Mouse (Mus musculus): Measurements from ENCODE around the gene Zdhhc23. TPM values are rescaled to one million over a fixed set of nuclear protein-coding genes. Genes with fewer than 3 reads are reported as not detected.

Zdhhc23 gene
- polyA plus RNA-seq, 1 experiment from 2014 or later, result 1.2 TPM

GRCm38 (mm10) chr16:43973606-43974220 lies 5.9 kb downstream of the Zdhhc23 start:
- WGBS, result 69% methylated on average over 22 of the region's 22 CpGs
- no peak overlapping the region for H3K27ac ChIP-seq (replicated peaks; ENCODE audit: low read depth, low read length)

GRCm38 (mm10) chr16:43973147-43973546 lies 6.4 kb downstream of the Zdhhc23 start:
- WGBS, result 96% methylated on average over 11 of the region's 11 CpGs
- Histone ChIP-seq H3K9ac (ENCODE audit: low read depth, low read length) (no peak overlapping the region), H3K27me3 (replicated peaks; ENCODE audit: control insufficient read depth, insufficient read depth, low read length) (peaks cover 4% of the 10 kb centered on the region; the same call in 1 of the 2 replicates), H3K4me1 (ENCODE audit: control insufficient read depth, insufficient read depth, low read length) (no peaks in the 10 kb centered on the region), H3K4me3 (ENCODE audit: low read depth, low read length) (no peak overlapping the region), H3K4me2 (ENCODE audit: low read depth, low read length) (no peak overlapping the region), H3K9me3 (ENCODE audit: control insufficient read depth, low read length) (no peaks in the 10 kb centered on the region), H3K36me3 (ENCODE audit: control insufficient read depth, insufficient read depth, low read length) (no peaks in the 10 kb centered on the region), H3K27ac (replicated peaks; ENCODE audit: low read depth, low read length) (no peak overlapping the region)
- DNase-seq (ENCODE audit: low spot score) (no peak), ATAC-seq (ENCODE audit: low read depth) (no peak)

More at GRCm38 (mm10) chr16:43973606-43974220, 5.9 kb downstream of the Zdhhc23 start:
- Histone ChIP-seq H3K4me2 (ENCODE audit: low read depth, low read length) (no peak overlapping the region), H3K4me3 (ENCODE audit: low read depth, low read length) (no peak overlapping the region), H3K36me3 (ENCODE audit: control insufficient read depth, insufficient read depth, low read length) (no peaks in the 10 kb centered on the region), H3K9me3 (ENCODE audit: control insufficient read depth, low read length) (no peaks in the 10 kb centered on the region), H3K27me3 (replicated peaks; ENCODE audit: control insufficient read depth, insufficient read depth, low read length) (peaks cover 10% of the 10 kb centered on the region; the same call in 1 of the 2 replicates), H3K4me1 (ENCODE audit: control insufficient read depth, insufficient read depth, low read length) (no peaks in the 10 kb centered on the region), H3K9ac (ENCODE audit: low read depth, low read length) (no peak overlapping the region)
- DNase-seq (ENCODE audit: low spot score), result no peak
- no peak for ATAC-seq (ENCODE audit: low read depth)

- no peaks in the 10 kb centered on the region for H3K9me3 ChIP-seq (ENCODE audit: control insufficient read depth, low read length)
- no peaks in the 10 kb centered on the region for H3K27me3 ChIP-seq (replicated peaks; ENCODE audit: control insufficient read depth, insufficient read depth, low read length)
- no peaks in the 10 kb centered on the region for H3K36me3 ChIP-seq (ENCODE audit: control insufficient read depth, insufficient read depth, low read length)
- no peak overlapping the region for H3K4me2 ChIP-seq (ENCODE audit: low read depth, low read length)
- DNase-seq (ENCODE audit: low spot score), result no peak
- H3K4me3 ChIP-seq (ENCODE audit: low read depth, low read length), result no peak overlapping the region
- no peak overlapping the region for H3K27ac ChIP-seq (replicated peaks; ENCODE audit: low read depth, low read length)
- ATAC-seq (ENCODE audit: low read depth), result no peak
- H3K4me1 ChIP-seq (ENCODE audit: control insufficient read depth, insufficient read depth, low read length), result no peaks in the 10 kb centered on the region
- 87% methylated on average over 2 of the region's 2 CpGs for WGBS
- H3K9ac ChIP-seq (ENCODE audit: low read depth, low read length), result no peak overlapping the region
Measured at GRCm38 (mm10) chr16:43972391-43972790, 7.2 kb downstream of the Zdhhc23 start.

GRCm38 (mm10) chr16:43971741-43972140 lies 7.8 kb downstream of the Zdhhc23 start:
- H3K27me3 ChIP-seq (replicated peaks; ENCODE audit: control insufficient read depth, insufficient read depth, low read length), result no peaks in the 10 kb centered on the region

GRCm38 (mm10) chr16:43971189-43971588 lies 8.4 kb downstream of the Zdhhc23 start:
- WGBS, result 93% methylated on average over 11 of the region's 11 CpGs
- Histone ChIP-seq H3K9me3 (ENCODE audit: control insufficient read depth, low read length) (no peaks in the 10 kb centered on the region), H3K27me3 (replicated peaks; ENCODE audit: control insufficient read depth, insufficient read depth, low read length) (no peaks in the 10 kb centered on the region), H3K4me3 (ENCODE audit: low read depth, low read length) (no peak overlapping the region), H3K36me3 (ENCODE audit: control insufficient read depth, insufficient read depth, low read length) (no peaks in the 10 kb centered on the region), H3K4me1 (ENCODE audit: control insufficient read depth, insufficient read depth, low read length) (no peaks in the 10 kb centered on the region), H3K27ac (replicated peaks; ENCODE audit: low read depth, low read length) (no peak overlapping the region), H3K9ac (ENCODE audit: low read depth, low read length) (no peak overlapping the region), H3K4me2 (ENCODE audit: low read depth, low read length) (no peak overlapping the region)
- ATAC-seq (ENCODE audit: low read depth), result no peak
- no peak for DNase-seq (ENCODE audit: low spot score)

More at GRCm38 (mm10) chr16:43971741-43972140, 7.8 kb downstream of the Zdhhc23 start:
- DNase-seq (ENCODE audit: low spot score), result no peak
- Histone ChIP-seq H3K4me1 (ENCODE audit: control insufficient read depth, insufficient read depth, low read length) (no peaks in the 10 kb centered on the region), H3K9me3 (ENCODE audit: control insufficient read depth, low read length) (no peaks in the 10 kb centered on the region), H3K9ac (ENCODE audit: low read depth, low read length) (no peak overlapping the region), H3K36me3 (ENCODE audit: control insufficient read depth, insufficient read depth, low read length) (no peaks in the 10 kb centered on the region), H3K27ac (replicated peaks; ENCODE audit: low read depth, low read length) (no peak overlapping the region), H3K4me2 (ENCODE audit: low read depth, low read length) (no peak overlapping the region), H3K4me3 (ENCODE audit: low read depth, low read length) (no peak overlapping the region)
- WGBS, result 95% methylated on average over 9 of the region's 9 CpGs
- ATAC-seq (ENCODE audit: low read depth), result no peak

DNA sequence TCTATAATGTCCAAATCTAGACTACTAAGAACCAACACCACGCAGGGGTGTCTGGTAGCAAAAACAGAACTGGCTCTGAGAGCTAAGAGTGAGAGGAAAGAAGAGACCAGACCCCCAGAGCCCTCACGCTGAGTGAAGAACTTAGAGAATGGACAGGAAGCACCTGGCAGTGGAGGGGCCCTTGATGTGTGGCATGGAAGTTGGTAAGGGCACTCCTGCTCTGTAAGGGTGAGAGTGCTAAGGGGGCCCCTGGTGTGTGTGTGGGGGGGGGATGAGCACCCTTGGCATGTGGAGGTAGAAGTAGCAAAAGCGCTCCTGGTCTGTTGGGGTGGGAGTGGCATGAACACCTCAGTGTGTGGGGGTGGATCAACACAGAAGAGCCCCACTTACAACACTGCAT lies 9.2 kb downstream of the Zdhhc23 start:
- H3K4me1 ChIP-seq (ENCODE audit: control insufficient read depth, insufficient read depth, low read length), result no peaks in the 10 kb centered on the region
- no peaks in the 10 kb centered on the region for H3K27me3 ChIP-seq (replicated peaks; ENCODE audit: control insufficient read depth, insufficient read depth, low read length)
- no peak overlapping the region for H3K9ac ChIP-seq (ENCODE audit: low read depth, low read length)
- H3K4me2 ChIP-seq (ENCODE audit: low read depth, low read length), result no peak overlapping the region
- H3K4me3 ChIP-seq (ENCODE audit: low read depth, low read length), result no peak overlapping the region
- DNase-seq (ENCODE audit: low spot score) (no peak), ATAC-seq (ENCODE audit: low read depth) (no peak)
- no peak overlapping the region for H3K27ac ChIP-seq (replicated peaks; ENCODE audit: low read depth, low read length)
- no peaks in the 10 kb centered on the region for H3K9me3 ChIP-seq (ENCODE audit: control insufficient read depth, low read length)
- no peaks in the 10 kb centered on the region for H3K36me3 ChIP-seq (ENCODE audit: control insufficient read depth, insufficient read depth, low read length)
- WGBS, result 81% methylated on average over 3 of the region's 3 CpGs

- Histone ChIP-seq H3K27ac (replicated peaks; ENCODE audit: low read depth, low read length) (no peak overlapping the region), H3K27me3 (replicated peaks; ENCODE audit: control insufficient read depth, insufficient read depth, low read length) (no peaks in the 10 kb centered on the region), H3K4me2 (ENCODE audit: low read depth, low read length) (no peak overlapping the region), H3K9ac (ENCODE audit: low read depth, low read length) (no peak overlapping the region), H3K36me3 (ENCODE audit: control insufficient read depth, insufficient read depth, low read length) (no peaks in the 10 kb centered on the region), H3K9me3 (ENCODE audit: control insufficient read depth, low read length) (no peaks in the 10 kb centered on the region), H3K4me3 (ENCODE audit: low read depth, low read length) (no peak overlapping the region), H3K4me1 (ENCODE audit: control insufficient read depth, insufficient read depth, low read length) (no peaks in the 10 kb centered on the region)
- no peak for DNase-seq (ENCODE audit: low spot score)
- no peak for ATAC-seq (ENCODE audit: low read depth)
- 84% methylated on average over 13 of the region's 13 CpGs for WGBS
Measured at GRCm38 (mm10) chr16:43965781-43966389, 13.7 kb downstream of the Zdhhc23 start.

GRCm38 (mm10) chr16:43963780-43964179 lies 15.8 kb downstream of the Zdhhc23 start:
- Histone ChIP-seq H3K4me2 (ENCODE audit: low read depth, low read length) (no peak overlapping the region), H3K36me3 (ENCODE audit: control insufficient read depth, insufficient read depth, low read length) (no peaks in the 10 kb centered on the region), H3K4me1 (ENCODE audit: control insufficient read depth, insufficient read depth, low read length) (no peaks in the 10 kb centered on the region), H3K4me3 (ENCODE audit: low read depth, low read length) (no peak overlapping the region), H3K27me3 (replicated peaks; ENCODE audit: control insufficient read depth, insufficient read depth, low read length) (no peaks in the 10 kb centered on the region), H3K9me3 (ENCODE audit: control insufficient read depth, low read length) (no peaks in the 10 kb centered on the region), H3K27ac (replicated peaks; ENCODE audit: low read depth, low read length) (no peak overlapping the region), H3K9ac (ENCODE audit: low read depth, low read length) (no peak overlapping the region)
- no peak for ATAC-seq (ENCODE audit: low read depth)
- DNase-seq (ENCODE audit: low spot score), result no peak
- WGBS, result 88% methylated on average over 3 of the region's 3 CpGs

DNA sequence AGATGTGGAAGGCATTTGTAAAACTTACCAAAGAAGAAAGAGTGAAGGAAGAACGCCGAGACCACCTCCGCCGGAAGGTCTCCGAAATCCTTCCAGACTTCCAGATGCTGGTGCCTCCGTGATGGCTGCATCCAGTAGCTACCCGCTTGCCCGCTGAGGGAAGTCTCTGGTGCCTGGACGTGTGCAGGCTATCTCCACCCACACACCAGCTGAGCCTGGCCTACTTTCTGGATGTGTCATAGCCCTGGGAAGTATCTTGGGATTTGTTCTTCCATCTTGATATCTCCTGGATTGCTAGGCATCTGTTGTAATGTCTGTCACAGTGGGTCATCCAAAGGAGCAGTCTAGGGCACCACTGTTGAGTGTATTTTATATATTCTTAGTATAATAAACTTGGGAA lies 16.3 kb downstream of the Zdhhc23 start:
- Histone ChIP-seq H3K4me1 (ENCODE audit: control insufficient read depth, insufficient read depth, low read length) (no peaks in the 10 kb centered on the region), H3K27ac (replicated peaks; ENCODE audit: low read depth, low read length) (no peak overlapping the region), H3K9ac (ENCODE audit: low read depth, low read length) (no peak overlapping the region), H3K4me3 (ENCODE audit: low read depth, low read length) (no peak overlapping the region), H3K27me3 (replicated peaks; ENCODE audit: control insufficient read depth, insufficient read depth, low read length) (no peaks in the 10 kb centered on the region), H3K9me3 (ENCODE audit: control insufficient read depth, low read length) (no peaks in the 10 kb centered on the region), H3K4me2 (ENCODE audit: low read depth, low read length) (no peak overlapping the region), H3K36me3 (ENCODE audit: control insufficient read depth, insufficient read depth, low read length) (no peaks in the 10 kb centered on the region)
- WGBS, result 92% methylated on average over 9 of the region's 9 CpGs
- DNase-seq (ENCODE audit: low spot score) (no peak), ATAC-seq (ENCODE audit: low read depth) (no peak)

Data from embryonic facial prominence, embryonic 14.5 days (tissue).